Mouse (Mus musculus) liver, embryonic 16.5 days (tissue): ENCODE measurements at regions not wholly inside any gene's neighbourhood (a gene's known extent, or its start where the extent isn't known, plus 50 kb on each side); places are given as distances from the start of the nearest gene placed in this dataset.

Source experiments
- ATAC-seq: fragments of 200-750 bp; cut with Nextera tagmentation; 2 replicates; pipeline ENCODE4 v1.8.0; 2017; ENCODE audit warnings: low read depth, mild to moderate bottlenecking, moderate number of reproducible peaks, moderate library complexity
- H3K27ac ChIP-seq: fragments of 300-500 bp; sonication (generic); 2 replicates; pipeline ENCODE4 v1.5.1; 2014; ENCODE audit warnings: mild to moderate bottlenecking, low read length
- H3K27me3 ChIP-seq: fragments of 300-500 bp; sonication (generic); 2 replicates; pipeline ENCODE4 v1.6.1; 2014; ENCODE audit warnings: low read depth, low read length, mixed read lengths; ENCODE audit not compliant: control insufficient read depth, insufficient read depth
- H3K36me3 ChIP-seq: fragments of 300-500 bp; sonication (generic); 2 replicates; pipeline ENCODE4 v1.6.1; 2014; ENCODE audit warnings: mild to moderate bottlenecking; ENCODE audit not compliant: control insufficient read depth, insufficient read depth
- H3K4me1 ChIP-seq: fragments of 300-500 bp; sonication (generic); 2 replicates; pipeline ENCODE4 v1.6.1; 2014; ENCODE audit warnings: low read depth, low read length, mixed read lengths; ENCODE audit not compliant: control insufficient read depth
- H3K4me2 ChIP-seq: fragments of 300-500 bp; sonication (generic); 2 replicates; pipeline ENCODE4 v1.6.1; 2014; ENCODE audit warnings: low read depth, low read length, mixed read lengths
- H3K4me3 ChIP-seq: fragments of 300-500 bp; sonication (generic); 2 replicates; pipeline ENCODE4 v1.5.1; 2014; ENCODE audit warnings: low read depth, mild to moderate bottlenecking, low read length
- H3K9ac ChIP-seq: fragments of 300-500 bp; sonication (generic); 2 replicates; pipeline ENCODE4 v1.6.1; 2014; ENCODE audit warnings: low read depth, low read length
- H3K9me3 ChIP-seq: fragments of 300-500 bp; sonication (generic); replicated peaks from 2 replicates; pipeline ENCODE4 v1.6.1; 2016; ENCODE audit warnings: low read length; ENCODE audit not compliant: control insufficient read depth
- WGBS: fragments of 180-500 bp; shearing (Covaris S2); extraction: QIAGEN DNeasy Blood & Tissue Kit; methylation state at CpG from one replicate; pipeline ENCODE4 v1.1.7; 2014; ENCODE audit not compliant: insufficient replicate concordance; 5-methylcytosine and 5-hydroxymethylcytosine counted together

- H3K4me2 ChIP-seq: no peak overlapping the region
- WGBS: 61% methylated on average over 6 of the region's 6 CpGs
Measured at GRCm38 (mm10) chr2:45601332-45601900, 484.2 kb upstream of the Zeb2 start.

GRCm38 (mm10) chr2:45593765-45594164 is 476.6 kb upstream of the Zeb2 start:
- Histone ChIP-seq H3K27me3 (no peaks in the 10 kb centered on the region), H3K9me3 (no peaks in the 10 kb centered on the region), H3K9ac (no peak overlapping the region), H3K36me3 (no peaks in the 10 kb centered on the region), H3K4me1 (no peaks in the 10 kb centered on the region), H3K27ac (no peak overlapping the region), H3K4me3 (no peak overlapping the region), H3K4me2 (no peak overlapping the region)
- WGBS: 55% methylated on average over 4 of the region's 4 CpGs
- ATAC-seq: no peak

More at GRCm38 (mm10) chr2:45601332-45601900, 484.2 kb upstream of the Zeb2 start:
- no peaks in the 10 kb centered on the region for H3K4me1 ChIP-seq
- H3K9ac ChIP-seq: no peak overlapping the region
- H3K9me3 ChIP-seq: no peaks in the 10 kb centered on the region
- no peaks in the 10 kb centered on the region for H3K36me3 ChIP-seq
- ATAC-seq: no peak
- H3K4me3 ChIP-seq: no peak overlapping the region
- H3K27me3 ChIP-seq: no peaks in the 10 kb centered on the region
- no peak overlapping the region for H3K27ac ChIP-seq

- Histone ChIP-seq H3K9me3 (no peaks in the 10 kb centered on the region), H3K9ac (no peak overlapping the region), H3K4me1 (no peaks in the 10 kb centered on the region), H3K4me2 (no peak overlapping the region), H3K36me3 (no peaks in the 10 kb centered on the region), H3K27me3 (no peaks in the 10 kb centered on the region), H3K27ac (no peak overlapping the region), H3K4me3 (no peak overlapping the region)
- ATAC-seq: no peak
- 56% methylated on average over 1 of the region's 1 CpGs for WGBS
Measured at GRCm38 (mm10) chr2:45590980-45591379, 473.8 kb upstream of the Zeb2 start.

- no peak overlapping the region for H3K9ac ChIP-seq
- WGBS: 70% methylated on average over 2 of the region's 2 CpGs
- H3K4me1 ChIP-seq: no peaks in the 10 kb centered on the region
- H3K27me3 ChIP-seq: no peaks in the 10 kb centered on the region
- no peaks in the 10 kb centered on the region for H3K36me3 ChIP-seq
- ATAC-seq: no peak
- no peak overlapping the region for H3K4me2 ChIP-seq
- H3K27ac ChIP-seq: no peak overlapping the region
- H3K4me3 ChIP-seq: no peak overlapping the region
- H3K9me3 ChIP-seq: no peaks in the 10 kb centered on the region
Measured at GRCm38 (mm10) chr2:45588248-45588647, 471.1 kb upstream of the Zeb2 start.

GRCm38 (mm10) chr2:45586588-45587200 is 469.5 kb upstream of the Zeb2 start:
- WGBS: 58% methylated on average over 1 of the region's 1 CpGs
- ATAC-seq: no peak

GRCm38 (mm10) chr2:45581549-45581925 is 464.3 kb upstream of the Zeb2 start:
- H3K9me3 ChIP-seq: no peaks in the 10 kb centered on the region
- no peak overlapping the region for H3K9ac ChIP-seq
- no peak overlapping the region for H3K4me3 ChIP-seq
- no peak overlapping the region for H3K27ac ChIP-seq
- no peak for ATAC-seq
- WGBS: 69% methylated on average over 4 of the region's 4 CpGs
- no peaks in the 10 kb centered on the region for H3K4me1 ChIP-seq
- no peak overlapping the region for H3K4me2 ChIP-seq
- no peaks in the 10 kb centered on the region for H3K27me3 ChIP-seq
- no peaks in the 10 kb centered on the region for H3K36me3 ChIP-seq

More at GRCm38 (mm10) chr2:45586588-45587200, 469.5 kb upstream of the Zeb2 start:
- H3K4me3 ChIP-seq: no peak overlapping the region
- no peaks in the 10 kb centered on the region for H3K9me3 ChIP-seq
- no peak overlapping the region for H3K4me2 ChIP-seq
- no peak overlapping the region for H3K27ac ChIP-seq
- H3K9ac ChIP-seq: no peak overlapping the region
- H3K36me3 ChIP-seq: no peaks in the 10 kb centered on the region
- no peaks in the 10 kb centered on the region for H3K4me1 ChIP-seq
- H3K27me3 ChIP-seq: no peaks in the 10 kb centered on the region

DNA sequence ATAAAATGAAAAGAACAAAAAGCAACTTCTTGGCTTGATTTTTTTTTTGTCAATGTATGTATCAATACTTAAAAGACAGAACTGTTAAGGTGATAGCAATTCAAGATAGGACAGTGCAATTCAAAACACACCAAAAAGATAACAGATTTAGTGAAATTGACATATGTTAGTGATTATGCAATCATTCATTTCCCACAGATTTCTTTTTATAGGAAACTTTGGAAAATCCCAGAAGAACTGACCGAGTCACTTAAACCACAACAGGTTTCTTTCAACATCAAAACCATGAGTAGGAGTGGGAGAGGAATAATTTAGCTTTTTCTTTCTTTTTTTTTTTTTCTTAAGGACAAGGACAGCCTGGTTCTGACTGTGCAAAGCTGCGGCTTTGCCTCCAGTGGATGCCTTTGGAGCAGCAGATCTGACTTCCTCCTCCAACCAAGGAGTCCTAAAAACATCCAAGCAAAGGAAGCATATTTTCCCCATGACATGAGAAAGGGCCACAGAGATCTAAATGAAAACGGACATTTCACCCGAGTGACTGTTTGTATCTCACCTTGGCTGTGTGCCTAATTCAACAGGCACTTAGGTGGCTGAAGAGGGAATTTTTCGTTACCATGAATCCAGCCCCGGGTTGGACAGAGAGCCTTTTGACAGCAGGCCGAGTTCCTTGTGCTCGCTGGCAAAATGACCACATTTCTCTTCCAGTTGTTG is 463.8 kb upstream of the Zeb2 start:
- no peak overlapping the region for H3K9ac ChIP-seq
- no peaks in the 10 kb centered on the region for H3K36me3 ChIP-seq
- H3K9me3 ChIP-seq: no peaks in the 10 kb centered on the region
- no peak for ATAC-seq
- WGBS: 51% methylated on average over 8 of the region's 8 CpGs
- H3K4me1 ChIP-seq: no peaks in the 10 kb centered on the region
- no peak overlapping the region for H3K4me2 ChIP-seq
- H3K27ac ChIP-seq: no peak overlapping the region
- H3K4me3 ChIP-seq: no peak overlapping the region
- H3K27me3 ChIP-seq: no peaks in the 10 kb centered on the region

- no peak for ATAC-seq
- H3K36me3 ChIP-seq: no peaks in the 10 kb centered on the region
- H3K4me3 ChIP-seq: no peak overlapping the region
- no peaks in the 10 kb centered on the region for H3K9me3 ChIP-seq
- no peak overlapping the region for H3K9ac ChIP-seq
- H3K4me2 ChIP-seq: no peak overlapping the region
- 45% methylated on average over 3 of the region's 3 CpGs for WGBS
- no peaks in the 10 kb centered on the region for H3K27me3 ChIP-seq
- H3K27ac ChIP-seq: no peak overlapping the region
- no peaks in the 10 kb centered on the region for H3K4me1 ChIP-seq
Measured at GRCm38 (mm10) chr2:45572906-45573305, 455.7 kb upstream of the Zeb2 start.

- H3K4me3 ChIP-seq: no peak overlapping the region
- WGBS: 54% methylated on average over 4 of the region's 4 CpGs
- no peak overlapping the region for H3K4me2 ChIP-seq
- ATAC-seq: no peak
- no peaks in the 10 kb centered on the region for H3K36me3 ChIP-seq
- H3K9ac ChIP-seq: no peak overlapping the region
- H3K4me1 ChIP-seq: no peaks in the 10 kb centered on the region
- no peaks in the 10 kb centered on the region for H3K9me3 ChIP-seq
- H3K27me3 ChIP-seq: no peaks in the 10 kb centered on the region
- H3K27ac ChIP-seq: no peak overlapping the region
Measured at GRCm38 (mm10) chr2:45554707-45555106, 437.5 kb upstream of the Zeb2 start.
